Mouse (Mus musculus) ES-Bruce4 (cell line): ENCODE data around the gene Pamr1. TPM values are rescaled to one million over a fixed set of nuclear protein-coding genes. Genes with fewer than 3 reads are reported as not detected.

Experiments used
- H3K27ac ChIP-seq: 2 replicates; pipeline ENCODE4 v1.5.1; 2012; ENCODE audit warnings: low read length, inconsistent platforms; ENCODE audit not compliant: insufficient read depth
- H3K27me3 ChIP-seq: 2 replicates; pipeline ENCODE4 v1.6.1; 2012; ENCODE audit warnings: mild to moderate bottlenecking, low read length, inconsistent platforms; ENCODE audit not compliant: control insufficient read depth, poor library complexity, insufficient read depth, severe bottlenecking
- H3K36me3 ChIP-seq: 2 replicates; pipeline ENCODE4 v1.6.1; 2012; ENCODE audit warnings: inconsistent platforms, mild to moderate bottlenecking, low read length, moderate library complexity; ENCODE audit not compliant: control insufficient read depth, poor library complexity, insufficient read depth, severe bottlenecking
- H3K4me1 ChIP-seq: one replicate; pipeline ENCODE4 v1.8.1; 2011; ENCODE audit warnings: low read length; ENCODE audit not compliant: control insufficient read depth, insufficient read depth
- H3K4me3 ChIP-seq: 2 replicates; pipeline ENCODE4 v1.5.1; 2011; ENCODE audit warnings: low read depth, mild to moderate bottlenecking, low read length
- H3K9ac ChIP-seq: 2 replicates; pipeline ENCODE4 v1.6.1; 2012; ENCODE audit warnings: low read depth, mild to moderate bottlenecking, inconsistent platforms; ENCODE audit not compliant: poor library complexity, severe bottlenecking
- H3K9me3 ChIP-seq: replicated peaks from 2 replicates; pipeline ENCODE4 v1.6.1; 2012; ENCODE audit warnings: mild to moderate bottlenecking, low read length, inconsistent platforms; ENCODE audit not compliant: control insufficient read depth, poor library complexity, insufficient read depth, severe bottlenecking
- CTCF ChIP-seq: IDR thresholded peaks from one replicate; pipeline ENCODE4 v1.8.1; 2011; ENCODE audit warnings: low read depth, low read length
- EP300 ChIP-seq: IDR thresholded peaks from 2 replicates; pipeline ENCODE4 v1.6.1; 2011; ENCODE audit warnings: low read depth, low read length; ENCODE audit not compliant: insufficient read depth
- POLR2A ChIP-seq: IDR thresholded peaks from one replicate; pipeline ENCODE4 v1.8.1; 2011; ENCODE audit warnings: low read length; ENCODE audit not compliant: insufficient read depth
- polyA plus RNA-seq: library from polyadenylated mRNA; stranded (reverse); fragments of >200 nt; gene quantifications from 2 replicates; pipeline ENCODE4 v1.2.4, GENCODE M21; 2011; ENCODE audit warnings: low read depth; ENCODE audit not compliant: missing spikeins, insufficient read depth, insufficient read length

Pamr1 gene
- polyA plus RNA-seq, 1 experiment: 0.21 TPM

- no peak overlapping the region for H3K27ac ChIP-seq
- no peaks in the 10 kb centered on the region for H3K36me3 ChIP-seq
- TF ChIP-seq EP300 (no peak), POLR2A (no peak), CTCF (no peak)
- H3K4me1 ChIP-seq: no peaks in the 10 kb centered on the region
- H3K27me3 ChIP-seq: no peaks in the 10 kb centered on the region
- H3K9me3 ChIP-seq: no peaks in the 10 kb centered on the region
- H3K4me3 ChIP-seq: no peak overlapping the region
- H3K9ac ChIP-seq: no peak overlapping the region
Observed at GRCm38 (mm10) chr2:102674582-102674981, 124.8 kb downstream of the Pamr1 start.

GRCm38 (mm10) chr2:102675275-102675674 is 125.5 kb downstream of the Pamr1 start:
- H3K9me3 ChIP-seq: no peaks in the 10 kb centered on the region
- H3K27me3 ChIP-seq: no peaks in the 10 kb centered on the region
- H3K36me3 ChIP-seq: no peaks in the 10 kb centered on the region
- TF ChIP-seq EP300 (no peak), CTCF (peak; percentile 55)
- H3K4me3 ChIP-seq: no peak overlapping the region
- no peaks in the 10 kb centered on the region for H3K4me1 ChIP-seq
- H3K27ac ChIP-seq: no peak overlapping the region
- no peak overlapping the region for H3K9ac ChIP-seq

GRCm38 (mm10) chr2:102676716-102677312 is 127.0 kb downstream of the Pamr1 start:
- Histone ChIP-seq H3K9ac (no peak overlapping the region), H3K9me3 (no peaks in the 10 kb centered on the region), H3K4me1 (no peaks in the 10 kb centered on the region), H3K36me3 (no peaks in the 10 kb centered on the region), H3K27ac (no peak overlapping the region), H3K27me3 (no peaks in the 10 kb centered on the region), H3K4me3 (no peak overlapping the region)
- TF ChIP-seq POLR2A: no peak
- no peak for TF ChIP-seq EP300
- TF ChIP-seq CTCF: no peak

GRCm38 (mm10) chr2:102677400-102677799 is 127.6 kb downstream of the Pamr1 start:
- TF ChIP-seq EP300 (no peak), POLR2A (no peak), CTCF (no peak)

GRCm38 (mm10) chr2:102681351-102681750 is 131.5 kb downstream of the Pamr1 start:
- no peak for TF ChIP-seq CTCF
- TF ChIP-seq EP300: no peak
- no peak for TF ChIP-seq POLR2A
- no peaks in the 10 kb centered on the region for H3K27me3 ChIP-seq
- H3K4me1 ChIP-seq: no peaks in the 10 kb centered on the region
- H3K27ac ChIP-seq: no peak overlapping the region
- H3K4me3 ChIP-seq: no peak overlapping the region
- H3K36me3 ChIP-seq: no peaks in the 10 kb centered on the region
- no peaks in the 10 kb centered on the region for H3K9me3 ChIP-seq
- no peak overlapping the region for H3K9ac ChIP-seq

More at GRCm38 (mm10) chr2:102677400-102677799, 127.6 kb downstream of the Pamr1 start:
- Histone ChIP-seq H3K36me3 (no peaks in the 10 kb centered on the region), H3K4me3 (no peak overlapping the region), H3K27ac (no peak overlapping the region), H3K9me3 (no peaks in the 10 kb centered on the region), H3K27me3 (no peaks in the 10 kb centered on the region), H3K4me1 (no peaks in the 10 kb centered on the region), H3K9ac (no peak overlapping the region)

- TF ChIP-seq CTCF: peak; percentile 68
- no peak for TF ChIP-seq EP300
- Histone ChIP-seq H3K9me3 (no peaks in the 10 kb centered on the region), H3K27ac (no peak overlapping the region), H3K27me3 (no peaks in the 10 kb centered on the region), H3K36me3 (no peaks in the 10 kb centered on the region), H3K9ac (no peak overlapping the region), H3K4me1 (no peaks in the 10 kb centered on the region), H3K4me3 (no peak overlapping the region)
Observed at GRCm38 (mm10) chr2:102682168-102682567, 132.4 kb downstream of the Pamr1 start.
